Mouse (Mus musculus): ENCODE measurements around the gene Rrp1b.

- no peak for TF ChIP-seq CTCF (IDR thresholded peaks at IDR 0.05; ENCODE audit: control insufficient read depth, insufficient read depth, insufficient read length)
- no peak for TF ChIP-seq CEBPB (IDR thresholded peaks at IDR 0.05; ENCODE audit: low read depth)
- TF ChIP-seq MAX (IDR thresholded peaks at IDR 0.05) = no peak
Observed at GRCm38 (mm10) chr17:32052237-32053080, 16.6 kb downstream of the Rrp1b start.
